Mouse (Mus musculus): ENCODE results near the gene Mapk8ip3.

Mapk8ip3 gene

DNA sequence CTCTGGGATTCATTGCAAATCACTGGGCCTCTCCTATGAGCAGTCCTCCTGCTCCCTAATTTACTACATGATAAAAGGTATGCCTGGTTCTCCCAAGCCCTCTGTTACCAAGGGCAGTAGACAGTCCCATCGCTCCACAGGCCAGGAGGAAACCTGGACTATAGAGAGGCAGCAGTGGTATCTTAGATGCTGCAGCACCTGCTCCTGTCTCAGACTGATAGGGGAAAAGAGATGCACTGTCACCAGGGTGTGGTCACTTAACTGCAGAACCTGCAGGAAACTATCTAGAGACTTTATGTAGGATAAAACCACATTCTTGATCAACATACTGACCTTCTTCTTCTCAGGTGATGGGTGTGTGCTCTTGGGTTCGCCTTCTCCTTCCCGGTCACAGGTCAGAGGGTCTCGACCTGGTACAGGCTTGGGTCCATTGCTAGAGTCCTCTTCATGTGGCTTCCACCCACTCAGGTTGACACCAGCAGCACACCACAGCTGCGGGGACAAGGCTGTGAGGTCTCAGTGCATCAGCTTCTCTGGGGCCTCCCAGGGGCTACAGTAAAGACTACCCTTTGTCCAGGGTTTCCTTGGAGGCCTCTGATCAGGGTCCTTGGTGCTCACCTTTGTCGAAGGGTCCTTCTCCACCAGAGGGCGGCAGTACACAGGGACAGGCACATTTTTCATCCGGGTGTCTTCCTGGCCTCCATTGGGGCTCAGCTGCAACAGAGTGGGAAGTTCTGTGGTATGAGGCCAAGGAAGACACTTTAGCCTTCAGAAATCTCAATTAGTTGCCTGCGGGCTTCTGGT, 33.9 kb downstream of the Mapk8ip3 start:
- in situ Hi-C loops (cut with MboI; ENCODE audit: unreplicated experiment in 2 of 2), result no loop called here

DNA sequence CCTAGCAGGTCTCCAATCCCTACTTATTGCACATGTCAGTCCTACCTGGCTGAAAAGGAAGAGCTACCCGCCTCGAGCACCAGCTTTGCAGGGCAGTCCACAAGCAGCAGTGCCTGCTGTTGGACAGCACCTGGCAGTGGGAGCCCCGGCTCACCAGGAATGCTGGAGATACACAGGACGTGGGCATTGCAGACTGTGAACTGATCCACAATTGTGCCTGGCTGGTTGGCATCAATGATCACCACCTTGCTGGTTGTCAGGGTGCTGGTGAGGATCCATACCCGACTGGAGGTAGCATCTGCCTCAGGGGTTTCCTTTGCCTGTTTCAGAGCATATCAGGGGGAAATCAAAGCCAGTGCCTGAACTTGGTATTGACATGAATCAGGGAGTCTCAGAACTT, 34.7 kb downstream of the Mapk8ip3 start:
- in situ Hi-C loops (cut with MboI; ENCODE audit: unreplicated experiment in 2 of 2), result no loop called here

DNA sequence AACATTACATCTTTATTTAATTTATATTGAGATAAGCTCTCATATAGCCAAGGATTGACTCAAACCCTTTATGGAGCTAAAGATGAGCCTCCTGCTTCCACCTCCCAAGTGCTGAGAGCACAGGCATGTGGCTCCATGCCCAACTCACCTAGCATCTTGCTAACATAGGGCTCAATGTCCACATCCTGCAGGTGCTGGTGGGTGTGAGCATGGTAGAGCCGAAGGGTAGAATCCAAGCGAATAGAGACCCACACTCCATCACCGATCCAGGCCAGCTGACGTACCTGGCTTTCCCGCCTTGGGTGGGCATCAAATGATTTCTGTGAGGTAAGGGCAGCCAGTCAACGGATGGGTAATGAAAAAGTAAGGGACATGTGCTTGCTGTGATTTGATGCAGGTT, 36.8 kb downstream of the Mapk8ip3 start:
- in situ Hi-C loops (cut with MboI; ENCODE audit: unreplicated experiment in 2 of 2), result no loop called here

DNA sequence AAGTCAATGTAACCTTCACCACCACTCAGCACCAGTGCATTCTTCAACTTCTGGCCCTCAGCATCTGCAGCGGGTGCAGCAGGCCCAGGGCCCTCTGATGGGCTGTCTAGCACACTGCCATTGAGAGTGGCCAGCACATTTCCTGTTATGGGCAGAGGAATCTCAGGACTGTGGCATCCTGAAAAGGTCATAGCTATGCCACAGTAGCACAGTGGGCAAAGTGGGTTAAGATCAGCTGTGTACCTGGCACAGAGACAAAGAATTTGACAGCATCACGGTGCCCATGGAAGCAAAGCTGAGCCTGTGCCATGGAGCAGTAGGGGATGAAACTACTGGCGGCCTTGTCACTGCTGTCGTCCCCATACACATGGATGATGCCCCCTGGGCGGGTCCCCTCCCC, 37.6 kb downstream of the Mapk8ip3 start:
- in situ Hi-C loops (cut with MboI; ENCODE audit: unreplicated experiment in 2 of 2), result no loop called here

DNA sequence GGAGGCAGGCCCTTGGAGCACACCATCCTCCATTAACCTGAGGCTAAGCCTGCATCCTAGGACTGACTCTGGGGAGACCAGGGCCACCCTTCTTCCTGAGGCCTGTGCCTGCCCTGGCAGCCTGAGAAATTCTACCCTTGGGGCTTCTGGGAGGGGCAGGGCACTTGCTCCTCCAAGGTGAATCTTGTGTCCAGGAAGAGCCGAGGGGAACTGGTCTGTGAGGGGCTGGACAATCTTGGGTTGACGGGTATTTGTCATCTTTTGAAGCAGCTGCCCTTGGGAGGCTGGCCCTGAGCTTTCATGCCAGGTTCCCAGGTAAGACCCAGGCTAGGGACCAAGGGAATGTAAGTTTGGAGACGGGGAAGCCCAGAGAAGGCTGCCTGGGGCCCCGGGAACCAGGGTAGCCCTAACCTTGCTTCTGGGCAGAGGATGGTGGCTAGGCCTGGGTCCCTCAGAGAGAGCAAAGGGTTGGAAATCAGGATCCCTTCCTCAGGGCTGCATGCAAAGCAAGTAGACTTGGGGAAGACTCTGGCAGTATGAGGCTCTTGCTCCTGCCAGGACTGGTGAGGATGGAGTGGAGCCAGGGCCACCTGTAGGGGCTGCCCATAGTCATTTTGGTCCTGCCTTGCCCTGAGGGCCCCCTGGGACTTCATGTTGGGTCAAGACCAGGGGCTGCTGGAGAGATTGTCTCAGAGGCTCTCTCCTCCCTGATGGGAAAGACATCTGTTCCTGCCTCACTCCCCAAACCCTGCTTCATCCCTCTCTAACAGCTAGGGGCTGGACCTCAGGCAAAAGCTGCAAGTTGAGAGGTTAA, 38.5 kb downstream of the Mapk8ip3 start:
- in situ Hi-C loops (cut with MboI; ENCODE audit: unreplicated experiment in 2 of 2), result no loop called here

DNA sequence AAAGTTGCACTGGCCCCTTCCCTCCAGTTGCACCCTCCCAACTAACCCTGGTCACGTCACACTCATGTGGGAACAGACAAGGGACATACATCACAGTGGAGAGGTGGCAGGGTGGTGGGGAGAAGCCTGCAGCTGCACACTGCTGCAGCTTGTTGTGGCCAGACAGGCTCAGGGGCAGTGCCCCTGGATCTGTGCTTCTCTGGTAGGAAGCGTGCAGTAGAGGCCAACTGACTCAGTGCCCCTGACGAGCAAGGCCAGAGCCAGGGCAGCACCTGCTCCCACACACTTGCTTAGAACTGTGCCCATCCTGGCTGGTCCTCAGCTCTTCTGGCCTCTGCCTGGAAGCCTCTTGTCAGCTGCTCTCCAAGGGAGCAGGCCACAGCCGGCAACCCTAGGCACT, 39.2 kb downstream of the Mapk8ip3 start:
- in situ Hi-C loops (cut with MboI; ENCODE audit: unreplicated experiment in 2 of 2), result no loop called here

DNA sequence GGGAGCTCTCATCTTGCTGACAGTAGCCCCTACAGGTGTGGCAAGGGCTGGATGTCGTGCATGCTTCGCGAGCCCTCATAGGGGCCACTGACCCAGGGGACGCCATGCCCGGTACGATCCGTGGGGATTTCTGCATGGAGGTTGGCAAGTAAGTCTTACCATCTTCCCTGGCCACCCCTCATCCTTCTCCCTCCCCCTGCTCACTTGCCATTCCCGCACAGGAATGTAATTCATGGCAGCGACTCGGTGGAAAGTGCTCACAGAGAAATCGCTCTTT, 39.8 kb downstream of the Mapk8ip3 start:
- in situ Hi-C loops (cut with MboI; ENCODE audit: unreplicated experiment in 2 of 2), result no loop called here

DNA sequence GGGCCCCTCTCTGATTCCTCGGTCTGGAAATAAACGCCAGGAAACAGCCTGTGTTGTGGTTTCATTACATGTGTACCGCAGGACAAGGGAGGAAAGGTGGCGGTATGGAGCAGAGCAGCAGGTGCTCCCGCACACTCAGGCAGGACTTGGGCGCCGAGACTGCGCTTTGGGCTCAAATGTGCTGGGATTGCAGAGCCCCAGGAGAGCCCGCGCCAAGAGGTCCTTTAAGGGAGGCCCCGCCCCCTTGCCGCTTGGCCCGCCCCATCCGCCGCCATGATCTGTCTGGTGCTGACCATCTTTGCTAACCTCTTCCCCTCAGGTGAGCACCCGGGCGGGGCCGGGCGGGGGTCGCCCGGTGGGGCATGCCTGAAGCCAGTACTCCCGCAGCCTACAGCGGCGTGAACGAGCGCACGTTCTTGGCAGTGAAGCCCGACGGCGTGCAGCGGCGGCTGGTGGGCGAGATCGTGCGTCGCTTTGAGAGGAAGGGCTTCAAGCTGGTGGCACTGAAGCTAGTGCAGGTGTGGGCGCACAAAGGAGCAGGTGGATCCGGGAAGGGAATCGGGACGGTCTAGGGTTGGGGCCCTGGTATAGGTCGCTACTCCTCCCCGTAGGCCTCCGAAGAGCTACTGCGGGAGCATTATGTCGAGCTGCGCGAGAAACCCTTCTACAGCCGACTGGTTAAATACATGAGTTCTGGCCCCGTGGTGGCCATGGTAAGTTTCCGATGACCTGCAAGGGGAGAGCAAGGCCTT, 40.4 kb downstream of the Mapk8ip3 start, which contains the start of gene Nme3:
TSS of gene Nme3 (plus strand) at position 260 of the 752 bp plus-strand sequence.
- in situ Hi-C loops (cut with MboI; ENCODE audit: unreplicated experiment in 2 of 2), result no loop called here

DNA sequence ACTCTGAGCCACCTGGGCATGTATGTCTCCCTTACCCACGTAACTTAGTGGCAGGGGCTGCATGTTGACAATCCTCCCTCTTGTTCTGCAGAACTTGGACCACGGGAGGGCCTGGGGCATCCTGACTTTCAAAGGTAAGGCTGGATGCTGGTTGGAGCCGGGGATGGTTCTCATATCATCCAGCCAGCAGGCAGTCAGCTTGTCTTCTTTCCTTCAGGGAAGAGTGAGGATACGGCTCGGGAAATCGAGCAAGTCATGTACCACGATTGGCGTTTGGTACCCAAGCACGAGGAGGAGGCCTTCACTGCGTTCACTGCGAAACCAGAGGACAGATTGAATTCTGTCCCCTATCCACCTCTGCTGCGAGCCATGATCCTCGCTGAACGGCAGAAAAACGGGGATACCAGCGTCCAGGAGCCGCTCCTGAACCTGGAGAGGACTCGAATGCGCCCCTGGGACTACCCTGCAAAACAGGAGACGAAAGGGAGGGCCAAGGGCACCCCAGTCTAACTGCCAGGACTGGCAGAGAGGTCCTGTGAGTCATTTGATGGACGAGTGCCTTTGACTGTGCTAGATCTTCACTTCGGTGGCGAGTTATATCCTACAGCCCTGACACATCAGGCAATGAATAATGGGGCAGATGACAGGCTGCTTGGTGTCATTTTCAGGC, 41.1 kb downstream of the Mapk8ip3 start:
- in situ Hi-C loops (cut with MboI; ENCODE audit: unreplicated experiment in 2 of 2), result no loop called here

DNA sequence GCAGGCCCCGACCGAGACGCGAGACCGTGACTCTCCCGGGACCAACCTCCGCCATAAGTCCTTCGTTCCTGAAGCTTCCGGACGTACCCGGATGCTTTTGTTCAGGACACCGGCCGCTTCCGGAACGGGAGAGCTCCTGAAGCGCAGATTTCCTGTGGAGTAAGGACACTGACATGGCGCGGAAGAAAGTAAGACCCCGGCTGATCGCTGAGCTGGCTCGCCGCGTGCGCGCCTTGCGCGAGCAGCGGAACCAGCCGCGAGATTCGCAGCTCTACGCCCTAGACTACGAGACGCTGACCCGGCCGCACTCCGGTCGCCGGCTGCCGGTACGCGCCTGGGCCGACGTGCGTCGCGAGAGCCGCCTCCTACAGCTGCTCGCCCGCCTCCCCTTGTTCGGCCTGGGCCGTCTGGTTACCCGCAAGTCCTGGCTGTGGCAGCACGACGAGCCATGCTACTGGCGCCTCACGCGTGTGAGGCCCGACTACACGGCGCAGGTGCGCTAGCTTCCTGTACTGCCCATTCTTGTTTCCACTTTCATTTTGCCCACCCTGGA, 41.7 kb downstream of the Mapk8ip3 start, which contains the start of the genes Eme2 and Mrps34:
TSS of gene Eme2 (minus strand) at position 93 of the 553 bp plus-strand sequence.
TSS of gene Mrps34 (plus strand) at position 122 of the 553 bp plus-strand sequence.
- in situ Hi-C loops (cut with MboI; ENCODE audit: unreplicated experiment in 2 of 2), result no loop called here

DNA sequence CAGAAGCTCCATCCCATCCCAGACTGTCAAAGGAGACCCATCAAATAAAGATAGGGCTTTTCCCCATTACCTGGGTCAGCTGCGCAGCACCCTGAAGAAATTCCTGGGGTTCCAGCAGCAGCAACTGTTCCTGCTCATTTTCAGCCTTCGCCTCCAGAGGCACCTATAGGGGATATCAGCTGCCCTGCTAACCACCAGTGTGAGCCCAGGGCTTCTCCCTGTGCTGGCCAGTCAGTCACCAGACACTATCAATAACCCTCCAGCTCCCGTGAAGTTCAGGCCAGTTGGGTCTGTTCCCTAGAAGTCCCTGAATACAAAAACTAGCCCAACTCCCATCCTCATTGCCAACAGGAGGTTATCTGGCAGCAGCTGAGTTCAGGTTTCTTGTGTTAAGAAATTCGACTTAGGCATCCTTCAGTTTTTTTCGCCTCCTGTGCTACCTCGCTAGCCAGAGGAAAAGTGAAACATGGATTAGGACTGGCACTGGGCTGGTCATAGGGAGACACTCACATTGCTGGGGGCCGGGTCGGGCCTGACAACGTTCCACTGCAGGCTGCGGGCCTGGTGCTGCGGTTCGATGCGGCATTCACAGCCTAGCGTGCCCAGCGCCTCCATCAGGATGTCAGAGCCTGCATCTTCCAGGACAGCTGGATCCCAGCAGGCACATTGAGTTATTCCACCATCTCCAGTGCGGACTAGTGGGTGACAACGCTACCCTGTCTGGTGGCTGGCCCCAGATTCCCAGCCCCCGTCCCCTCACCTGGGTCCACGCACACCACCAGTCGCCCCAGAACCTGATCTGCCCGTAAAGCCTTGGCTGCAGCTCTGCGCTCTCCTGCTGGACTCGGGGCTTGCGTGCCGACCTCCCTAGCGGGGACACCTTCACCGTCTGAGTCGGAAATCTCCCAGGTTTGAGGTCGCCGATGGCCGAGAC, 42.4 kb downstream of the Mapk8ip3 start:
- in situ Hi-C loops (cut with MboI; ENCODE audit: unreplicated experiment in 2 of 2), result no loop called here

DNA sequence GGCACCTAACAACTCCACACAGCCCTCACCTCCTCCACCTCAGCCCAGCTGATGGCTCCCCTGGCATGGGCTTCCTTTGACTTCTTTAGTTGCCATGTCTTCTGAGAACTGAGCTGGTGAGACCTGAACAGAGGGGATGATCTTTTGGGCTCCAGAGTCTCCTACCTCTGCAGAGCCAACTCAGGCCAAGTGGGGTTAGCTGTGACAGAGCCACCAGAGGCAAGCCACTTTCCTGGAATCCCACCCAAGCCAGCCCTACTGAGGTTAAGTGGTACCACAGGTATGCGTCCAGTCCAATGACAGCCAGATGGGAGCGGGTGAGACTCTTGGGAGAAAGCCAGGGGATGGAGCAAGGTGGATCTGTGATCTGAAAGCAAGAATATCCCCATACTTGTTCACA, 43.5 kb downstream of the Mapk8ip3 start:
- in situ Hi-C loops (cut with MboI; ENCODE audit: unreplicated experiment in 2 of 2), result no loop called here

DNA sequence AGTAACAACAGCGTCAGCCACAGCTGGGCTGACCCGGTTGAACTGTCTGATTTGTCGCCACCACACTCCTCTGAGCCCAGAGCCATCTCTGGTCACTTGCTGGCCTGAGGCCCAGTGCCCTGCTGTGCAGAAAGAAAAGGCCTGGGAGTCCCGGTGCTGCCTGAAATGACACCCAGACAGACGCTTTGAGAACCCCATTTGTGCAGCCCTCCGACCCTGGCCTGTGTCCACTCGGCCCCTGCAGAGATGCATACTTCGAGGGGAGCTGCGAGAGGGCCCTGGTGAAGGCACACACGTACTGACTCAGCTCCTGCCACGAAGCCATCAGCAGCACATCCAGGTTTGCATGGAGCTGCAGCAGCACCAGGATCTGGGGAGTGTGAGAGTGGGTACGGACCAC, 44.0 kb downstream of the Mapk8ip3 start:
- in situ Hi-C loops (cut with MboI; ENCODE audit: unreplicated experiment in 2 of 2), result no loop called here

DNA sequence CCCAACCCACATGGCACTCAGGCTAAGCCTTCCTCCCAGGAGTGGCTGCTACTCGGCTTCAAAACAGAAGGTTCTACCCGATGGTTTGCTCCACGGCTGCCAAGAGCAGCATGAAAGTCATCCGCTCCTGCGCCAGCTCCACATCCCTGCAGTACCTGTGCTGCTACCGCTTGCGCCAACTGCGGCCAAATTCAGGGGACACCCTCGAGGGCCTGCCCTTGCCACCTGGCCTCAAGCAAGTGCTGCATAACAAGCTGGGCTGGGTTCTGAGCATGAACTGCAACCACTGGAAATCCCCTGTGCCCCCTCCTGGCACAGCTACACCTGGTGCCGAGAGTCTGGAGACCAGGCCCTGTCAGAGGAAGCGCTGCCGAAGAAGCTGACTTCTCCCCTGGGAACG, 45.5 kb downstream of the Mapk8ip3 start:
- in situ Hi-C loops (cut with MboI; ENCODE audit: unreplicated experiment in 2 of 2), result no loop called here

DNA sequence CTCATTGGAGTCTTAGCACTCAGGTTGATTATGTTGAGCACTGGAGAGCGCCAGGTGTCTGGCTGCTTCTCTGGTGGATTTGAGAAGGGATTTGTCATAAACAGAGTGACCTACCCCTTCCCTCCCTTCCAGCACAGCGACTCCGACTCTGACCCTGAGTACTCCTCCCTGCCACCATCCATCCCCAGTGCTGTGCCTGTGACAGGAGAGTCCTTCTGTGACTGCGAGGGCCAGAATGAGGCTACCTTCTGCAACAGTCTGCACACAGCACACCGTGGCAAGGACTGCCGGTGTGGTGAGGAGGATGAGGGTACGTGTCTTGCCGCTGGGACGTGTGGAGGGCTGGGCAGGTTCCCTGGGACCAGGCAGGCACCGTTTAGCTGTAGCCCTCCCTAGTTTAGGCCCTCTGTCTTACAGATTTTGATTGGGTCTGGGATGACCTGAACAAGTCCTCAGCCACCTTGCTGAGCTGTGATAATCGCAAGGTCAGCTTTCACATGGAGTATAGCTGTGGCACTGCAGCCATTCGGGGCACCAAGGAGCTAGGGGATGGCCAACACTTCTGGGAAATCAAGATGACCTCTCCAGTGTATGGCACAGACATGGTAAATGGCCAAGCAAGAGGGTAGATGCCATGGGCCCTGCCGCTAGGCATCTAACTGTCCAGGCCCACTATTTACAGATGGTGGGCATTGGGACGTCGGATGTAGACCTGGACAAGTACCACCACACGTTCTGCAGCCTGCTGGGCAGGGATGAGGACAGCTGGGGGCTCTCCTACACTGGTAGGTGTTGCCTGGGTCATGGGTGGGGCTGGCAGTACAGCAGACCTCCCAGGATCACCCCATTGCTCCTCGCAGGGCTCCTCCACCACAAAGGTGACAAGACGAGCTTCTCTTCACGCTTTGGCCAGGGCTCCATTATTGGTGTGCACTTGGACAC, 46.4 kb downstream of the Mapk8ip3 start:
- in situ Hi-C loops (cut with MboI; ENCODE audit: unreplicated experiment in 2 of 2), result no loop called here

DNA sequence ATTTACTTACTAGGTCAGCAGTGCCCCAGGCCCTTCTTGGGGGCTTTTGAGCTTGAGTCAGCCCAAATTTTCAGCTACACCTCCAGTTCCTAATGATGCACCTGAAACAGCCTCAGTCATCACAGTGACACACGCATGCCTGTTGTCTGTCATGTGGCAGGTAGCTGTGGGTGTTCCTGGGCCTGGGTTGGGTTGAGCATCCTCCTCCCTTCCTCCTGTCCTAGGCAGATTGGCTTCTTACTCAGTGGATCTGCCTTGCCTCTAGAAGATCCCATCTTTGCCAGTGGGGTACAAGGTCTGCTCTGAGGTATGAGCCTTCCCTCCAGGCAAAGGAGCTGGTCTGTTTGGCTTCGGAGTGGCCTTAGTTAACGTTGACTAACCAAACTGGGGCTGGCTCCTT, 47.9 kb downstream of the Mapk8ip3 start:
- in situ Hi-C loops (cut with MboI; ENCODE audit: unreplicated experiment in 2 of 2), result loop anchor here in 1 of 2 experiments (5.0 kb wide), 1 partner anchor 147 kb away; no protein-coding TSS in a partner anchor

DNA sequence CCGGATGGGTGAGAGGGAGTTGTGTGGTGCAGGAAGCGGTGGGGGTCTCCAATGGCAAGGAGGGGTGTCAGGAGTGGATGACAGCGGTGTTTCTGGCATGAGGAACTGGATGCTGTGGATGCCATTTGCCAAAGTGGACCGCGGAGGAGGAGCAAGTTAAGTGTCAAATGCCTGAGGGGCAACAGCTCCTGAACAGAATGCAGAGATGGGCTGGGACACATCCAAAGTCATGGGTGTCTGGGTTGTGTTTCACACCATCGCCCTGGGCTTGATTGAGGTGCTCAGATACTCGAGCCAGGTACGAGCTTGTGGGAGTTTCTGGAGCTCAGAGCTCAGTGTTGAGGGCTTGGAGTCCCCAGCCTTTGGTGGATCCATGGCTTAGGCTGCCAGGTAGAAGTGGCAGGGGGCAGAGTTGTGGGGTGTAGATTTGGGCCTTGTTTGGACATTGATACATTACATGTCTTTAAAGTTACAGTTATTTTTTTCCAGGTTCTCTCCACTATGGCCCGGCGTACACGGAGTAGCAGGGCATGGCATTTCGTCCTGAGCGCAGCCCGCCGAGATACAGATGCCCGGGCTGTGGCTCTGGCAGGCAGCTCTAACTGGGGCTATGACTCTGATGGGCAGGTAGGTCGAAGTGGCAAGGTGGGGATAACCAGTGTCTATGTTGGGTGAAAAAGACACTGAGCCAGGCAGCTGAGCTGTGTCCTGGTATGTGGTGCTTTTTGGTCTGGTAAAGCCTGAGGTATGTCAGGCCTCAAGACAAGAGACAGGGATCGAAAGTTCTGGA, 49.3 kb downstream of the Mapk8ip3 start:
- in situ Hi-C loops (cut with MboI; ENCODE audit: unreplicated experiment in 2 of 2), result loop anchor here in 1 of 2 experiments (5.0 kb wide), 1 partner anchor 145 kb away; no protein-coding TSS in a partner anchor
